Mouse (Mus musculus): ENCODE data around the gene Adgrl2. TPM values are rescaled to one million over a fixed set of nuclear protein-coding genes. Genes with fewer than 3 reads are reported as not detected.

Gene Adgrl2
- polyA plus RNA-seq, 1 experiment from 2014 or later: 63.6 TPM

GRCm38 (mm10) chr3:148961611-148962010 is 28.7 kb downstream of the Adgrl2 start:
- Histone ChIP-seq H3K4me3 (ENCODE audit: low read depth, low read length) (no peak overlapping the region), H3K27me3 (replicated peaks; ENCODE audit: control insufficient read depth, insufficient read depth, low read length) (no peaks in the 10 kb centered on the region), H3K4me1 (replicated peaks; ENCODE audit: control insufficient read depth, insufficient read depth, low read length) (peaks cover 48% of the 10 kb centered on the region), H3K9me3 (ENCODE audit: control insufficient read depth, low read length) (no peaks in the 10 kb centered on the region), H3K4me2 (ENCODE audit: low read length) (no peak overlapping the region), H3K9ac (ENCODE audit: low read length) (no peak overlapping the region), H3K27ac (ENCODE audit: low read depth) (no peak overlapping the region), H3K36me3 (ENCODE audit: control insufficient read depth, insufficient read depth, low read length) (no peaks in the 10 kb centered on the region)
- 56% methylated on average over 5 of the region's 5 CpGs for WGBS
- ATAC-seq (replicated peaks; ENCODE audit: low FRiP score, low TSS enrichment, low read depth) (no peak), DNase-seq (ENCODE audit: low spot score) (peak; percentile 44)

- ATAC-seq (replicated peaks; ENCODE audit: low FRiP score, low TSS enrichment, low read depth): 0 out of 2 replicates have a peak, but pooled peaks have one; percentile 49
- Histone ChIP-seq H3K27ac (ENCODE audit: low read depth) (no peak overlapping the region), H3K9ac (ENCODE audit: low read length) (no peak overlapping the region), H3K4me1 (replicated peaks; ENCODE audit: control insufficient read depth, insufficient read depth, low read length) (peaks cover 45% of the 10 kb centered on the region), H3K36me3 (ENCODE audit: control insufficient read depth, insufficient read depth, low read length) (no peaks in the 10 kb centered on the region), H3K4me2 (ENCODE audit: low read length) (0 out of 2 replicates have a peak overlapping the region, but pooled peaks have one; percentile 6), H3K4me3 (ENCODE audit: low read depth, low read length) (no peak overlapping the region), H3K9me3 (ENCODE audit: control insufficient read depth, low read length) (no peaks in the 10 kb centered on the region), H3K27me3 (replicated peaks; ENCODE audit: control insufficient read depth, insufficient read depth, low read length) (no peaks in the 10 kb centered on the region)
- 32% methylated on average over 9 of the region's 9 CpGs for WGBS
- peak; percentile 52 for DNase-seq (ENCODE audit: low spot score)
Observed at GRCm38 (mm10) chr3:148960751-148961289, 29.5 kb downstream of the Adgrl2 start.

GRCm38 (mm10) chr3:148960215-148960614 is 30.1 kb downstream of the Adgrl2 start:
- Histone ChIP-seq H3K27me3 (replicated peaks; ENCODE audit: control insufficient read depth, insufficient read depth, low read length) (no peaks in the 10 kb centered on the region), H3K4me1 (replicated peaks; ENCODE audit: control insufficient read depth, insufficient read depth, low read length) (peaks cover 42% of the 10 kb centered on the region), H3K36me3 (ENCODE audit: control insufficient read depth, insufficient read depth, low read length) (no peaks in the 10 kb centered on the region), H3K27ac (ENCODE audit: low read depth) (no peak overlapping the region), H3K9ac (ENCODE audit: low read length) (no peak overlapping the region), H3K9me3 (ENCODE audit: control insufficient read depth, low read length) (no peaks in the 10 kb centered on the region), H3K4me3 (ENCODE audit: low read depth, low read length) (no peak overlapping the region), H3K4me2 (ENCODE audit: low read length) (no peak overlapping the region)
- WGBS: 76% methylated on average over 10 of the region's 10 CpGs
- peak; percentile 43 for DNase-seq (ENCODE audit: low spot score)
- ATAC-seq (replicated peaks; ENCODE audit: low FRiP score, low TSS enrichment, low read depth): no peak

DNA sequence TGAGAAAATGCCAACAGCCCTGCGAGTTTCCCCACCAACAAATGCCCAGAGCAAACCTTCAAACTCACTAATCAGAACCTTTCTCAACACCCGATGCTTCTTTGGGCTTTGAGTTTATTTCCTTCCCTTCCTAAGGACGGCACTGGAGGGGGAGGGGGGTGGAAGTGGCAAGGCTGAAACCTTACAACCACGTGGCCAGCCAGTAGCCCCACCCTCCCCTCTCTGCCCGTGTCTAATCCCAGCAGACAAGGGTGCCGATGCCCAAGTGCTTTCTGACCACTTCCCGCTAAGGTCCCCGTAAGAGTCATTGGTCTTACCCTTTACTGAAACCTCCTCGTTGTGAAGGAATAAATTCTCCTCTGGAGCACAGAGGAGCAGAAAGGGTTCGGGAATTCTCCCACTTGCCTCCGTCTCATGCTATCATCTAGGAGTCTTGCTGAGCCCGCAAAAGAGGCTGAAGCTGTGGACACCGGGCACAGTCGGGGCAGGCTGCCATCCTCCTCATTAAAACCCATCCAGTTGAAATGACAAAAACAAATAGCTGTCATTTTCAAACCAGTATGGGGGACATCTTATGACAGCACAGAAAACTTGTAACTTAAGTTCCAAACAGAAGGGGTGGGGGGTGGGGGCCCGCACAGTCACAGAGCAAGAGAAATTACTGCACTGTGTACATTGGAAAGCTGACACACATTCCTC is 30.9 kb downstream of the Adgrl2 start:
- ATAC-seq (replicated peaks; ENCODE audit: low FRiP score, low TSS enrichment, low read depth): 0 out of 2 replicates have a peak, but pooled peaks have one; percentile 33
- no peak overlapping the region for H3K27ac ChIP-seq (ENCODE audit: low read depth)
- H3K27me3 ChIP-seq (replicated peaks; ENCODE audit: control insufficient read depth, insufficient read depth, low read length): no peaks in the 10 kb centered on the region
- no peaks in the 10 kb centered on the region for H3K9me3 ChIP-seq (ENCODE audit: control insufficient read depth, low read length)
- H3K9ac ChIP-seq (ENCODE audit: low read length): 0 out of 2 replicates have a peak overlapping the region, but pooled peaks have one; percentile 5
- H3K36me3 ChIP-seq (ENCODE audit: control insufficient read depth, insufficient read depth, low read length): no peaks in the 10 kb centered on the region
- H3K4me2 ChIP-seq (ENCODE audit: low read length): peak overlapping the region; percentile 46
- WGBS: 17% methylated on average over 15 of the region's 15 CpGs
- H3K4me3 ChIP-seq (ENCODE audit: low read depth, low read length): peak overlapping the region; percentile 21
- no peak for DNase-seq (ENCODE audit: low spot score)
- peaks cover 42% of the 10 kb centered on the region for H3K4me1 ChIP-seq (replicated peaks; ENCODE audit: control insufficient read depth, insufficient read depth, low read length)

DNA sequence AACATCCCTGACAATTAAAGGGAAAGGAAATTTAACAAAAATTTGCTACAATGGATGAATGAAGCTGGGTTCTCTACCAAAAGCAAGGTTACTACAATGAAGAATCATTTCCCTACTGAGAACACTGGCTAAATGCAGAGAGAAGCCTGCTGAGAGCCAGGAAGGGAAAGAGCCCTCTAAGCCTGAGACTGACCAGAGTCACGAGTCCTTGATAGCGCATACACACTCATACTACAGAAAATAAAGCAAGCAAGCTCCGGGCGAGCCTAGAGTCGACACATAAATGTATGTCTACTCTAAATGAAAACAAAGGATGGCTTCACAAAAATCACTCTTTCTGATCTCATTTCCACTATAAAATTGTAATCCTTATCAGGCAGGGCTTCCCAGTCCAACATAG is 31.6 kb downstream of the Adgrl2 start:
- no peak for DNase-seq (ENCODE audit: low spot score)
- 47% methylated on average over 5 of the region's 5 CpGs for WGBS

DNA sequence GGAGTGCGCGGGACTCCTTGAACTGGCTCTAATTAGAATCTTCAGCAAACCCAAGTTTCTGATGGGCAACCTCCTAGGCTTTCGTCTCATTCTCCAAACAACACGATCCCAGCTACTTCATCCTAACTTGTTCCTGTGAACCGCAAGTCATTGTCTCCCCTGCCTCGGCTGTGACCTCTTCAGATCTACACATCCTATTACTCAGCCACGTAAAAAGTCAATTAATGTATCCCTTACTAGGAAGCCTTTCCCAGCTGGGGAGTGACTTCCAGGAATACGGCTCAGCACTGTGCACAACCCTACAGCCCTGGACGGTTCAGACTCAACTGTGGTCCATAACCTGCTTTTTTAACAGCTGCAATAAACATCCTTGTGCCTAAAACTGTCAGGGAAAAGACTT is 32.2 kb downstream of the Adgrl2 start:
- Histone ChIP-seq H3K9me3 (ENCODE audit: control insufficient read depth, low read length) (no peaks in the 10 kb centered on the region), H3K4me1 (replicated peaks; ENCODE audit: control insufficient read depth, insufficient read depth, low read length) (peaks cover 42% of the 10 kb centered on the region), H3K36me3 (ENCODE audit: control insufficient read depth, insufficient read depth, low read length) (peaks cover 4% of the 10 kb centered on the region; the same call in 1 of the 2 replicates), H3K27ac (ENCODE audit: low read depth) (no peak overlapping the region), H3K27me3 (replicated peaks; ENCODE audit: control insufficient read depth, insufficient read depth, low read length) (no peaks in the 10 kb centered on the region), H3K4me2 (ENCODE audit: low read length) (no peak overlapping the region), H3K4me3 (ENCODE audit: low read depth, low read length) (no peak overlapping the region), H3K9ac (ENCODE audit: low read length) (no peak overlapping the region)
- ATAC-seq (replicated peaks; ENCODE audit: low FRiP score, low TSS enrichment, low read depth): no peak
- no peak for DNase-seq (ENCODE audit: low spot score)
- WGBS: 42% methylated on average over 9 of the region's 9 CpGs

More for the DNA sequence above, 31.6 kb downstream of the Adgrl2 start:
- Histone ChIP-seq H3K27ac (ENCODE audit: low read depth) (no peak overlapping the region), H3K27me3 (replicated peaks; ENCODE audit: control insufficient read depth, insufficient read depth, low read length) (no peaks in the 10 kb centered on the region), H3K4me1 (replicated peaks; ENCODE audit: control insufficient read depth, insufficient read depth, low read length) (peaks cover 42% of the 10 kb centered on the region), H3K4me2 (ENCODE audit: low read length) (peak overlapping the region; percentile 46), H3K9ac (ENCODE audit: low read length) (0 out of 2 replicates have a peak overlapping the region, but pooled peaks have one; percentile 5), H3K36me3 (ENCODE audit: control insufficient read depth, insufficient read depth, low read length) (no peaks in the 10 kb centered on the region; the same call in 1 of the 2 replicates), H3K4me3 (ENCODE audit: low read depth, low read length) (no peak overlapping the region), H3K9me3 (ENCODE audit: control insufficient read depth, low read length) (no peaks in the 10 kb centered on the region)
- ATAC-seq (replicated peaks; ENCODE audit: low FRiP score, low TSS enrichment, low read depth): no peak

- H3K4me1 ChIP-seq (replicated peaks; ENCODE audit: control insufficient read depth, insufficient read depth, low read length): peaks cover 38% of the 10 kb centered on the region
- H3K9me3 ChIP-seq (ENCODE audit: control insufficient read depth, low read length): no peaks in the 10 kb centered on the region
- H3K36me3 ChIP-seq (ENCODE audit: control insufficient read depth, insufficient read depth, low read length): peaks cover 12% of the 10 kb centered on the region; the same call in 1 of the 2 replicates
- H3K4me2 ChIP-seq (ENCODE audit: low read length): no peak overlapping the region
- 76% methylated on average over 7 of the region's 7 CpGs for WGBS
- ATAC-seq (replicated peaks; ENCODE audit: low FRiP score, low TSS enrichment, low read depth) (no peak), DNase-seq (ENCODE audit: low spot score) (no peak)
- no peak overlapping the region for H3K27ac ChIP-seq (ENCODE audit: low read depth)
- no peaks in the 10 kb centered on the region for H3K27me3 ChIP-seq (replicated peaks; ENCODE audit: control insufficient read depth, insufficient read depth, low read length)
- no peak overlapping the region for H3K9ac ChIP-seq (ENCODE audit: low read length)
- no peak overlapping the region for H3K4me3 ChIP-seq (ENCODE audit: low read depth, low read length)
Observed at GRCm38 (mm10) chr3:148956887-148957286, 33.5 kb downstream of the Adgrl2 start.

DNA sequence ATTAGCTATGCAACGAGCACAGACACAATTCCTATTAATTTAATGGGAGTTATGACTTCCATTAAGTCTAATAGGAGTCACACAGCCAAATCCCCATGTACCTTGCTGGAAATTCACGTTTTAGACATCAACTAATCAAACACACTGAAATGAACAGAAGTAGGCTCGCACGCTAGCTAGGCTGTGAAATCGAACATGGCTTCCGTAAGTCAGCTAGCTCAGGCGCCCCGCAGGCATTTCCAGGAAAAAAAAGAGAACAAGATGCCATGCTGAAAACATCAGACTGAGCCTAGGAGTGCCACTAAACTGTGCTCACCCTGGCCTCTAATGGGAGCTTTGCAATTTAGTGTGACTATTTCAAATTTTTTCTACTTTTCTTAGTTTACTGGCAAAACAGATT is 40.6 kb downstream of the Adgrl2 start:
- no peak for ATAC-seq (replicated peaks; ENCODE audit: low FRiP score, low TSS enrichment, low read depth)
- Histone ChIP-seq H3K4me1 (replicated peaks; ENCODE audit: control insufficient read depth, insufficient read depth, low read length) (peaks cover 5% of the 10 kb centered on the region; the same call in 1 of the 2 replicates), H3K9me3 (ENCODE audit: control insufficient read depth, low read length) (no peaks in the 10 kb centered on the region), H3K27me3 (replicated peaks; ENCODE audit: control insufficient read depth, insufficient read depth, low read length) (no peaks in the 10 kb centered on the region), H3K27ac (ENCODE audit: low read depth) (no peak overlapping the region), H3K4me3 (ENCODE audit: low read depth, low read length) (no peak overlapping the region), H3K4me2 (ENCODE audit: low read length) (no peak overlapping the region), H3K36me3 (ENCODE audit: control insufficient read depth, insufficient read depth, low read length) (peaks cover 17% of the 10 kb centered on the region; the same call in 1 of the 2 replicates), H3K9ac (ENCODE audit: low read length) (no peak overlapping the region)
- DNase-seq (ENCODE audit: low spot score): no peak
- WGBS: 87% methylated on average over 8 of the region's 8 CpGs

All from intestine, embryonic 14.5 days (tissue).